Mouse (Mus musculus) myocyte (in vitro differentiated cells): ENCODE results near the gene Zc2hc1b. TPM values are rescaled to one million over a fixed set of nuclear protein-coding genes. Genes with fewer than 3 reads are reported as not detected.

Experiments
- H3K27me3 ChIP-seq: one replicate; pipeline ENCODE4 v1.6.1; 2011; ENCODE audit not compliant: control insufficient read depth, insufficient read depth, insufficient read length
- H3K36me3 ChIP-seq: one replicate; pipeline ENCODE4 v1.6.1; 2011; ENCODE audit not compliant: control insufficient read depth, insufficient read depth
- H3K4me2 ChIP-seq: one replicate; pipeline ENCODE4 v1.6.1; 2011; ENCODE audit warnings: low read depth, control low read depth
- H3K4me3 ChIP-seq: one replicate; pipeline ENCODE4 v1.5.1; 2011; ENCODE audit warnings: mild to moderate bottlenecking, control low read depth, moderate library complexity
- H3K79me2 ChIP-seq: one replicate; pipeline ENCODE4 v1.6.1; 2011; ENCODE audit not compliant: control insufficient read depth, insufficient read depth
- H3ac ChIP-seq: one replicate; pipeline ENCODE4 v1.6.1; 2011; ENCODE audit not compliant: control insufficient read depth, insufficient read length
- CEBPB ChIP-seq: IDR thresholded peaks from 2 replicates; pipeline ENCODE4 v1.6.1; 2011; ENCODE audit warnings: mild to moderate bottlenecking, moderate library complexity; ENCODE audit not compliant: poor library complexity, insufficient read depth, severe bottlenecking
- E2F4 ChIP-seq: IDR thresholded peaks from one replicate; pipeline ENCODE4 v1.6.1; 2011; ENCODE audit warnings: mild to moderate bottlenecking, control low read depth, moderate library complexity; ENCODE audit not compliant: insufficient read depth
- MAX ChIP-seq: IDR thresholded peaks from one replicate; pipeline ENCODE4 v1.6.1; 2011; ENCODE audit warnings: low read depth, mild to moderate bottlenecking, control low read depth
- MYOD1 ChIP-seq, 3 experiments: IDR thresholded peaks; one replicate each; pipeline ENCODE4 v1.6.1; 2011; ENCODE audit warnings: control low read depth in 2 of 3, low read depth in 2 of 3, mild to moderate bottlenecking in 2 of 3, moderate library complexity in 1 of 3; ENCODE audit not compliant: insufficient read length in 2 of 3, control insufficient read depth in 1 of 3
- MYOG ChIP-seq, 3 experiments: IDR thresholded peaks; one replicate each; pipeline ENCODE4 v1.6.1; 2011; ENCODE audit warnings: control low read depth in 2 of 3, low read depth in 2 of 3, mild to moderate bottlenecking in 2 of 3; ENCODE audit not compliant: insufficient read length in 2 of 3, control insufficient read depth in 1 of 3, insufficient read depth in 1 of 3
- POLR2A ChIP-seq: IDR thresholded peaks from one replicate; pipeline ENCODE4 v1.6.1; 2011; ENCODE audit warnings: low read depth, mild to moderate bottlenecking, control low read depth, moderate library complexity; ENCODE audit not compliant: insufficient read length
- POLR2AphosphoS2 ChIP-seq: IDR thresholded peaks from one replicate; pipeline ENCODE4 v1.6.1; 2011; ENCODE audit warnings: low read depth, control low read depth; ENCODE audit not compliant: insufficient read length
- REST ChIP-seq: IDR thresholded peaks from one replicate; pipeline ENCODE4 v1.6.1; 2011; ENCODE audit warnings: mild to moderate bottlenecking, control low read depth, moderate library complexity; ENCODE audit not compliant: insufficient read depth, insufficient read length
- SRF ChIP-seq: IDR thresholded peaks from one replicate; pipeline ENCODE4 v1.6.1; 2011; ENCODE audit warnings: low read depth; ENCODE audit not compliant: control insufficient read depth, insufficient read length
- TCF12 ChIP-seq: IDR thresholded peaks from one replicate; pipeline ENCODE4 v1.6.1; 2011; ENCODE audit warnings: mild to moderate bottlenecking, control low read depth; ENCODE audit not compliant: poor library complexity, insufficient read depth, severe bottlenecking
- TCF3 ChIP-seq: IDR thresholded peaks from one replicate; pipeline ENCODE4 v1.6.1; 2011; ENCODE audit warnings: low read depth, control low read depth; ENCODE audit not compliant: insufficient read length
- USF1 ChIP-seq: IDR thresholded peaks from one replicate; pipeline ENCODE4 v1.6.1; 2011; ENCODE audit warnings: low read depth, mild to moderate bottlenecking, control low read depth, moderate library complexity
- polyA plus RNA-seq: library from polyadenylated mRNA; unstranded; fragments of >200 nt; fragmentation: generic; extraction: Trizol; gene quantifications from one replicate; pipeline ENCODE4 v1.2.1, GENCODE M21; 2012; ENCODE audit warnings: missing spikeins

Gene Zc2hc1b
- polyA plus RNA-seq, 1 experiment, result not detected

DNA sequence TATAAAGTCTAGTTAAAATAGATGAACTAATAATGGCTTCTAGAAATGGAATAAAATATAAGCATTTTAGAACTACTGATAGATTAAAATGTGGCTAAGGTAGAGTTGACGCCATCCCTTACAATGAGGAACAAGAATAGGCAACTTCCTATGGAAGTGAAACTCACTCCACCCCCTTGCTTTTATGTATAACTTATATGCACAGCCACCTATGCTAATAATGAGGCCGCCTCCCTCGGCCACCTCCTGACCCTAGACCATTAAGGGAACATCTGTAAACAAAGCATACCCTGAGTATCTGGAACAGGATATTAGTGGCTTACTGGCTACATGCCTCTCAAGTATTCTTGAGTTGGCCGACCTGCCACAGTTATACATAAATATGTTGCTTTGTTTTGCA lies 74.0 kb downstream of the Zc2hc1b start:
- Histone ChIP-seq H3K79me2 (no peaks in the 10 kb centered on the region), H3K4me2 (no peak overlapping the region), H3K27me3 (no peaks in the 10 kb centered on the region), H3K4me3 (no peak overlapping the region), H3ac (no peak overlapping the region), H3K36me3 (no peaks in the 10 kb centered on the region)
- TF ChIP-seq MYOD1 (IDR thresholded peaks at IDR 0.05; ENCODE audit: control insufficient read depth in 1 of 3, insufficient read length in 2 of 3, low read depth in 2 of 3) (no peak), POLR2AphosphoS2 (no peak), SRF (no peak), E2F4 (no peak), MAX (no peak), MYOG (IDR thresholded peaks at IDR 0.05; ENCODE audit: control insufficient read depth in 1 of 3, insufficient read depth in 1 of 3, insufficient read length in 2 of 3, low read depth in 2 of 3) (no peak), CEBPB (no peak), TCF12 (no peak), POLR2A (no peak), USF1 (no peak), TCF3 (no peak), REST (no peak)

DNA sequence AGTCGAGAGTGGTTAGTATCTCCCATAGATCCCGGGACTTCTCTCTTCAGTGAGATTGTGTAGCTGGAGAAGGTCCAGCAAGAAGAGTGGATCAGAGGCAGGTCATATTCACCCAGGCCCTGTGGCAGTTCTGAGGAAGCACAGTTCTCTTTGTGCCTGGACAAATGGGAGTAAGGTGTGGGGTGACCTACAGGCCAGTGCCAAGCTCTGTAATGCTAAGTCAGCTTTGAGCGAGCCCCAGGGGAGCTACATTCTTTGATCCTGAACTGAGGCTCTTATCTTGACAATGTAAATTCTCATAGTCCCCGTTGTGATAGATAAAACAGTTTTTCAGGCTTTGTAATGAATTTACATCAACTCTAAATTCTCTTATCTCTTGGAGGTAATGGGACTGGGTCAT lies 75.5 kb downstream of the Zc2hc1b start:
- H3K4me3 ChIP-seq, result no peak overlapping the region
- no peak overlapping the region for H3K4me2 ChIP-seq
- no peaks in the 10 kb centered on the region for H3K79me2 ChIP-seq
- H3ac ChIP-seq, result no peak overlapping the region
- no peaks in the 10 kb centered on the region for H3K36me3 ChIP-seq
- no peaks in the 10 kb centered on the region for H3K27me3 ChIP-seq
- no peak for TF ChIP-seq TCF3
- no peak for TF ChIP-seq CEBPB
- no peak for TF ChIP-seq E2F4
- TF ChIP-seq REST, result no peak
- TF ChIP-seq MYOG (IDR thresholded peaks at IDR 0.05; ENCODE audit: control insufficient read depth in 1 of 3, insufficient read depth in 1 of 3, insufficient read length in 2 of 3, low read depth in 2 of 3), result no peak
- no peak for TF ChIP-seq POLR2A
- TF ChIP-seq TCF12, result no peak
- TF ChIP-seq MYOD1 (IDR thresholded peaks at IDR 0.05; ENCODE audit: control insufficient read depth in 1 of 3, insufficient read length in 2 of 3, low read depth in 2 of 3), result no peak
- TF ChIP-seq MAX, result no peak
- TF ChIP-seq SRF, result no peak
- no peak for TF ChIP-seq USF1
- TF ChIP-seq POLR2AphosphoS2, result no peak

DNA sequence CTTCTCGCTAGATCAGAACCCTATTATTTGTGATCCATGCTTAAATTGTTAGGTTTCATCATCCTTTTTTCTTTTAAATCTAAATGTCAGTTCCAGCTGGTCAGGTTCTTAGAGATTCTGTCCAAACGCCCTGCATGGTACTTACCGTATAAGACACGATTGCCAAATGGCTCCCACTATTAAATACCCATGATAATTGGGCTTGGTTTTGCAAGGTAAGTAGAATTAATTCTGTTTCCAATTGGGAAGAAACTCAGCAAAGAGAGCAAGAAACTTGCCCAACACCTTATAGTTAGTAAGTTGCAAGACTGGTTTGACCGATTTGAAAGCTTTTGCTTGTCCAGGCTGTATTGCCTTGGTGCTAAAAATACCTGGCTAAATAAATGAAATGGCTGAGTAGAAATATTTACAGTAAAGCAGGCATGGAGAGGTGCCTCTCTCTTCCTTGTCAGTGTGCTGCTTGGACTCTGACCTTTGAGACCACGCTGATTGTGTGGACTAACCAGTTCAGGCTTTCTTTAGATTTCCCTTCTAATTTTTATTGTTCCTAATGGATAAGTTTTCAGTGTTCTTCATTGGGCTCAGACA lies 77.7 kb downstream of the Zc2hc1b start:
- Histone ChIP-seq H3K79me2 (no peaks in the 10 kb centered on the region), H3ac (no peak overlapping the region), H3K36me3 (no peaks in the 10 kb centered on the region), H3K4me2 (no peak overlapping the region), H3K4me3 (no peak overlapping the region), H3K27me3 (no peaks in the 10 kb centered on the region)
- TF ChIP-seq MYOD1 (IDR thresholded peaks at IDR 0.05; ENCODE audit: control insufficient read depth in 1 of 3, insufficient read length in 2 of 3, low read depth in 2 of 3) (no peak), MAX (no peak), POLR2AphosphoS2 (no peak), TCF12 (no peak), TCF3 (no peak), SRF (no peak), CEBPB (no peak), REST (no peak), MYOG (IDR thresholded peaks at IDR 0.05; ENCODE audit: control insufficient read depth in 1 of 3, insufficient read depth in 1 of 3, insufficient read length in 2 of 3, low read depth in 2 of 3) (no peak), USF1 (no peak)

Other genes starting within 250 kb of the Zc2hc1b start
- gene Stx11, start 213.7 kb downstream of the Zc2hc1b start, polyA plus RNA-seq, result 6.9 TPM
- gene Sf3b5, start 172.7 kb downstream of the Zc2hc1b start, polyA plus RNA-seq, result 27.8 TPM
- gene Plagl1, start 117.5 kb downstream of the Zc2hc1b start, polyA plus RNA-seq, result 0.40 TPM
- gene Ltv1, start 15.1 kb upstream of the Zc2hc1b start, polyA plus RNA-seq, result 22.0 TPM